Mouse (Mus musculus) large intestine, adult 2 months (tissue): ENCODE data around the gene Gm10750. TPM values are rescaled to one million over a fixed set of nuclear protein-coding genes. Genes with fewer than 3 reads are reported as not detected.
"Not testable (repeated sequence)": the region's sequence is repeated elsewhere in the genome, so short reads cannot be mapped to it uniquely, and the experiment has no call there.

ENCODE experiments used
- DNase-seq: peaks from one replicate; pipeline ENCODE4 v3.0.0-alpha.2; 2012; ENCODE audit warnings: low read depth, low spot score
- WGBS: fragments of 180-500 bp; shearing (Covaris S2); methylation state at CpG from one replicate; pipeline ENCODE4 v1.1.7; 2018; 5-methylcytosine and 5-hydroxymethylcytosine counted together
- polyA plus RNA-seq: library from polyadenylated mRNA; depleted of rRNA; stranded (reverse); fragments of >200 nt; gene quantifications from 2 replicates; pipeline ENCODE4 v1.2.3, GENCODE M21; 2012; rRNA removed

The Gm10750 gene
- not detected in 2 replicates for polyA plus RNA-seq

GRCm38 (mm10) chr2:149017137-149017536 is at the start of gene Gm10750:
TSS of gene Gm10750 (minus strand) at chr2:149017237.
- DNase-seq: not testable (repeated sequence)
- WGBS: 61% methylated on average over 5 of the region's 5 CpGs

GRCm38 (mm10) chr2:149004826-149005225 is 12.2 kb downstream of the Gm10750 start:
- no peak for DNase-seq
- 57% methylated on average over 2 of the region's 2 CpGs for WGBS

DNA sequence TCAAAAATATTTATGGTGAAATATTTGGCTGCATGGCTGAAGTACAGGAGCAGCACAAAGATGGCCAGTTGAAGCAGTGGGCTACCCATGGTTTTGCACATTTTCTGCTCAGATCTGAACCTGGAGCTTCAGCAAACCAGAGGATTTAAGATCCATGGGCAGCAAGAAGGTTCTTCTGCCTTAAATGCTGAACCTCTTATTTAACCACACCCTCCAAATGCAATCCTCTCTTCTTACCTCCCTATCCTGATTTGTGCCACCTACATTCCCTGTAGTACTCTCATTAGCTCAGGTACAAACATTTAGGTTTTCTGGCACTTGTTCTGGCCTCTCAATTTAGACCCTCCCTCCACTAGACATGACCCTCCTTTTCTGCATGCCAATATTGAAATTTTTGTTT is 13.9 kb downstream of the Gm10750 start, which contains the start of gene Gm1330:
TSS of gene Gm1330 (minus strand) at position 101 of the 400 bp plus-strand sequence.
- no peak for DNase-seq

DNA sequence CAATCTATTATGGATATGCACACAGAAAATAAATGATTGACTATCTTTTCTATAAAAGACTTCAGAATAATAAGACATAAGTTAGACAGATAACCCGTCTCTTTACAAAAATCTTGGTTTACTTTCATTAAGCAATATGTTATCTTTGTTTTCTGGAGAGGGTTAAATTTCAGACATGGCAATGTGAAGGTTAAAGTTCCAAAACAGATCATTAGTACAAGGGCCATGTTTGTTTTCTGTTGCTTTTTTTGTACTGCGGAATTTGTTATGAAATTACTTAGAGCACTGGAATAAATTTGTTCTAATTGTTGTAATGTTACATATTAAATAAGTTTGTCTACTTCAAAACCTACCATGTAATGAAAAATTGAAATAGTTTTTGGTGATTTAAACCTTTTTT is 21.9 kb downstream of the Gm10750 start:
- DNase-seq: no peak
- 86% methylated on average over 2 of the region's 2 CpGs for WGBS

Other genes with a start within 250 kb of the Gm10750 start
- not detected in 2 replicates for gene Cst11, start 245.7 kb downstream of the Gm10750 start, polyA plus RNA-seq
- gene 8030411F24Rik, start 235.2 kb downstream of the Gm10750 start, polyA plus RNA-seq: not detected in 2 replicates
- gene Cst12, start 227.9 kb downstream of the Gm10750 start, polyA plus RNA-seq: not detected in 2 replicates
- gene Cst8, start 218.5 kb downstream of the Gm10750 start, polyA plus RNA-seq: not detected in 2 replicates
- not detected in 2 replicates for gene Cst13, start 197.2 kb downstream of the Gm10750 start, polyA plus RNA-seq
- gene Cst9, start 182.1 kb downstream of the Gm10750 start, polyA plus RNA-seq: not detected in 2 replicates
- 0.14 and 0.21 TPM in 2 replicates for gene 9230104L09Rik, start 152.2 kb downstream of the Gm10750 start, polyA plus RNA-seq
- gene Cst3, start 141.5 kb downstream of the Gm10750 start, polyA plus RNA-seq: 418 and 430 TPM in 2 replicates
- gene Gm1330, start 14.0 kb downstream of the Gm10750 start, polyA plus RNA-seq: not detected in 2 replicates